Mouse (Mus musculus) liver, adult 2 months (tissue): Measurements from ENCODE around the gene Agap1. TPM values are rescaled to one million over a fixed set of nuclear protein-coding genes. Genes with fewer than 3 reads are reported as not detected.

Experiments used
- DNase-seq: peaks from one replicate; pipeline ENCODE4 v3.0.0-alpha.2; 2011; ENCODE audit warnings: low read depth, low spot score; ENCODE audit errors: extremely low read depth
- H3K27ac ChIP-seq: fragments of 200-500 bp; replicated peaks from 2 replicates; pipeline ENCODE4 v1.5.1; 2012; ENCODE audit warnings: low read depth, mild to moderate bottlenecking, control low read depth, inconsistent platforms, low read length; ENCODE audit not compliant: insufficient read depth
- H3K27me3 ChIP-seq: fragments of 200-500 bp; 2 replicates; pipeline ENCODE4 v1.6.1; 2012; ENCODE audit warnings: mild to moderate bottlenecking, moderate library complexity, low read length, inconsistent platforms; ENCODE audit not compliant: control insufficient read depth, insufficient read depth
- H3K36me3 ChIP-seq: fragments of 200-500 bp; 2 replicates; pipeline ENCODE4 v1.6.1; 2012; ENCODE audit warnings: low read length, inconsistent platforms; ENCODE audit not compliant: control insufficient read depth, insufficient read depth
- H3K4me1 ChIP-seq: fragments of 200-500 bp; 2 replicates; pipeline ENCODE4 v1.6.1; 2011; ENCODE audit warnings: low read length; ENCODE audit not compliant: control insufficient read depth, insufficient read depth
- H3K4me3 ChIP-seq: fragments of 200-500 bp; 2 replicates; pipeline ENCODE4 v1.5.1; 2011; ENCODE audit warnings: low read depth, mild to moderate bottlenecking, control low read depth, low read length, moderate library complexity; ENCODE audit not compliant: insufficient read depth
- H3K79me2 ChIP-seq: fragments of 200-500 bp; 2 replicates; pipeline ENCODE4 v1.6.1; 2012; ENCODE audit warnings: inconsistent platforms, mild to moderate bottlenecking, low read length, moderate library complexity; ENCODE audit not compliant: control insufficient read depth, insufficient read depth
- H3K9ac ChIP-seq: fragments of 200-500 bp; 2 replicates; pipeline ENCODE4 v1.6.1; 2012; ENCODE audit warnings: low read depth, mild to moderate bottlenecking, control low read depth, inconsistent platforms, low read length
- CTCF ChIP-seq: fragments of 200-500 bp; IDR thresholded peaks from 2 replicates; pipeline ENCODE4 v1.5.1; 2011; ENCODE audit warnings: low read depth, low read length, control low read depth
- POLR2A ChIP-seq: fragments of 200-500 bp; IDR thresholded peaks from 2 replicates; pipeline ENCODE4 v1.6.1; 2011; ENCODE audit warnings: low read length, control low read depth; ENCODE audit not compliant: insufficient read depth; ENCODE audit errors: extremely low read depth
- WGBS: fragments of 180-500 bp; shearing (Covaris S2); methylation state at CpG from one replicate; pipeline ENCODE4 v1.1.7; 2018; 5-methylcytosine and 5-hydroxymethylcytosine counted together
- polyA plus RNA-seq: library from polyadenylated mRNA; depleted of rRNA; stranded (reverse); fragments of >200 nt; gene quantifications from 2 replicates; pipeline ENCODE4 v1.2.3, GENCODE M21; 2012; rRNA removed
- total RNA-seq: library from RNA; depleted of rRNA; stranded (reverse); fragments of >200 nt; gene quantifications from 2 replicates; pipeline ENCODE4 v1.2.3, GENCODE M21; 2014; rRNA removed

The Agap1 gene
- total RNA-seq (3.4 and 4.8 TPM in 2 replicates), polyA plus RNA-seq (2.5 and 3.5 TPM in 2 replicates)

DNA sequence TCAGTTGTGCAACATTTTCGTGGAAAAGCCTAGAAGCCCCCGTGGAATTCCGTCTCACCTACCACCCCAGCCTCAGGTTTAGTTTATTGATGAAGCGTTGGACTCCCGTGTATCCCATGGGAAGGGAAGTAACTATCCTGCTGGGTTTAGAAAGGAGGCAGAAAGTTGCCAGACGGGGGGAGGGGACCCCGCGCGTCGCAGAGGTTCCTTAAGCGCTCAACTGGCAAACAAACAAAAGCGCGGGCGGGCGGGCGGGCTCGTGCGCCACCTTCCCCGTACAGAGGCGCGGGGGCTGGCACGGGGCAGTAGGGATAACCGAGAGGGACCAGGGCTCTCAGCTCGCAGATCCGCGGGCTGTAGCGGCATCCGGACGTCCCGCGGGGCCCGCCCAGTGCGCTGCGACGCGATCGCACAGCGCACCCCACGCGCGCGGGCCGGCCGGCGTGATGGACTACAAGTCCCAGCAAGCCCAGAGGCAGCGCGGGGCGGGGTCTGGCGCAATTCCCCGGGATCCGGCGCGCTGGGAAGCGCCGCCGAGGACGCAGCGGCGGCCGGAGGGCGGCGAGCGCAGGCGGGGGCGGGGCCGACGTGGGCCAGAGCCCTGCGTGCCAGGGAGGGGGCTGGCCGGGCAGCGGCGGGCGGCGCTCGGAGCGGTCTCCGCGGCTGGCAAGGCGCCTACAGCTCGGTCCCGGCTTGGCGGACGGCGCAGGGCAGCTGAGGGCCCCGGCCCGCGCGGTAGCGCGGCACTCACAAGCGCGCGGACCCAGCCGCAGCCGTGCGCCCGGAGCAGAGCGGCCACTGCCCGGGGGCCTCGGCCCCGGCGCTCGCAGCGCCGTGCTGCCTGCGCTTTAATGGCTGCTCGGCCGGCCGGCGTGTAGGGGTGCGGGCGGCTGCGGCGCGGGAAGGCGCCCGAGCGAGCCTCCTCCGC lies at the start of gene Agap1:
Gene Agap1 (plus strand): TSS at position 611 of the 928 bp plus-strand sequence.
- Histone ChIP-seq H3K4me3 (peak within 1 kb of the TSS; percentile 79), H3K36me3 (no peaks in the 10 kb centered on the region), H3K27ac (peak within 1 kb of the TSS; percentile 83), H3K79me2 (peaks cover 13% of the 10 kb centered on the region), H3K27me3 (no peaks in the 10 kb centered on the region), H3K9ac (peak within 1 kb of the TSS; percentile 94), H3K4me1 (peaks cover 15% of the 10 kb centered on the region)
- TF ChIP-seq CTCF (no peak), POLR2A (0 out of 2 replicates have a peak, but pooled peaks have one; percentile 34)
- WGBS: under 1% methylated on average over 118 of the region's 118 CpGs
- peak; percentile 64 for DNase-seq

DNA sequence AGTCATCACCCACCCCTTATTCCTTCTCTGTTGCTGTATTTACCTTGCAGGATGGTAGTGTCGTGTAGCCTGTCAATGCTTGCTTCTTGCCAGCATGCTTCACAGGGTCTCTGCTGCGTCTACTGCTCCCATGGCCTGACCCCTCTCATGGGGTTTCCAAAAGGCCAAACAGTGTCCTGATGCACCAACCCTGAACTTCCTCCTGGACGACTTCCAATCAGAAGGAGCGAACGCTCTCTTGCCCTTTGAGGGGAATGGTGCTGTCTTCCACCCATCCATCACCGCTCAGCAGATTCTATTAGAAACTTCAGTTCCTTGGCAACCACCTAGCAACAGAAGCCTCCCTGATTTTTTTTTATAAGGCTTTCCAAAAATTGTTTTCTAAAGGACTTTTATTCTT lies 48.6 kb upstream of the Agap1 start:
- Histone ChIP-seq H3K36me3 (no peaks in the 10 kb centered on the region), H3K4me3 (no peak overlapping the region), H3K79me2 (no peaks in the 10 kb centered on the region), H3K9ac (no peak overlapping the region), H3K27me3 (no peaks in the 10 kb centered on the region), H3K27ac (no peak overlapping the region), H3K4me1 (no peaks in the 10 kb centered on the region)
- 73% methylated on average over 6 of the region's 6 CpGs for WGBS
- TF ChIP-seq POLR2A (no peak), CTCF (no peak)
- DNase-seq: no peak

DNA sequence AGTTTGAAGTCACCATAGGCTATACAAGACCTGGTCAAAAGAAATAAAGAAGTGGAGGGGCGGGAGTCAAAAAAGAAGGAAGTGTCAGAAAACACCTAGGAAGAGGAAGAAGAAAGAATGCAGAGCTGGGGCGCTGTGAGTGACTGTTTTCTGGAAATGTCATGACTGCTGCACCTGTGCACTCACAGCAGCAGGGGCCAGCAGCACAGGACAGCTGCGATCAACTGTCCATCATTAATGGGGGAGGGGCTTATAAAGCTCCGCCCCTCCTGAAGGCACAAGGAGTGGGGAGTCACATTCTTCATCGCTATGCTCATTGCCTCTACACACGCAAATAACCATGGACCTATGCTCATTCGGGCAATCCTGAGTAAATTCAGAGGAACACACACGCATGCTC lies 46.6 kb upstream of the Agap1 start:
- WGBS: 89% methylated on average over 8 of the region's 8 CpGs
- Histone ChIP-seq H3K4me3 (no peak overlapping the region), H3K79me2 (no peaks in the 10 kb centered on the region), H3K27ac (no peak overlapping the region), H3K4me1 (no peaks in the 10 kb centered on the region), H3K9ac (no peak overlapping the region), H3K36me3 (no peaks in the 10 kb centered on the region), H3K27me3 (no peaks in the 10 kb centered on the region)
- TF ChIP-seq CTCF (no peak), POLR2A (no peak)
- no peak for DNase-seq

DNA sequence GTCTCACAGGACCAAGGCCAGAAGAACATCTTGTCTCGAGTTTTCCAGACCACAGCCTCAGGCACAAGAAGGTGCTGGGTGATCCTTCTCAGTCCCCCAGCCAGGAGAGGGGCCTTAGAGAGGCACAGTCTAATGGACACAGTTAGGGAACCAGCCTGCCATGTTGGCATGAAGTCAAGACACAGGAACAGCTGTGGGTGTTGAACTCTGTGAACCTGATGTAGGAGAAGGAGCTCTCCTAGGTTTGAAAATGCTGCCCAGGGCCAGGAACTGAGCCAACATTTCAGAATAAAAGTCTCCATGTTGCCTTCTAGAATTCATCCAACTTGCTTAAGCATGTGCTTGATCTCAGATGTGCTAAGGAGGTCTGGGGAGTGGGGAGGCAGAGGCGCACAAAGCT lies 41.5 kb upstream of the Agap1 start:
- Histone ChIP-seq H3K27ac (no peak overlapping the region), H3K4me1 (no peaks in the 10 kb centered on the region), H3K36me3 (no peaks in the 10 kb centered on the region), H3K79me2 (no peaks in the 10 kb centered on the region), H3K4me3 (no peak overlapping the region), H3K9ac (no peak overlapping the region), H3K27me3 (no peaks in the 10 kb centered on the region)
- DNase-seq: no peak
- TF ChIP-seq CTCF: no peak
- TF ChIP-seq POLR2A: no peak
- WGBS: 83% methylated on average over 2 of the region's 2 CpGs

DNA sequence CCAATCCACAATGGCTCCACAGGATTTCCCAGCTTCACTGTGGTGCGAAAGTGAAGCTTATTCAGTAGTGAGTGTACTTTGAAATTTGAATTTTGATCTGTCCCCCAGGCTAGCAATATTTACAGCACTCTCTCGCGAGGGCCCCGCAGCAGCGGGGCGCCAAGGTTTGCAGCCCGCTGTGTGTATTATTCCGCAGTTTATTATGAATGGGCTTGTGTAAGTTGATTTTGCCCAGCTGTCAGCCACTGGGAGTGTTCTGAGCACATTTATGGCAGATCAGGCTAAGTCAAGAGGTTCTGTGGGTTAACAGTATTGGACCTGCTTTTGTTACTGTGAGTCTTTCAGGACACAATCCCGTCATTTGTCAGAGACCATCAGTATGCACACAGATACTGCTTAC lies 40.0 kb upstream of the Agap1 start:
- H3K4me3 ChIP-seq: no peak overlapping the region
- no peaks in the 10 kb centered on the region for H3K4me1 ChIP-seq
- H3K27ac ChIP-seq: no peak overlapping the region
- H3K36me3 ChIP-seq: no peaks in the 10 kb centered on the region
- H3K79me2 ChIP-seq: no peaks in the 10 kb centered on the region
- DNase-seq: no peak
- H3K27me3 ChIP-seq: no peaks in the 10 kb centered on the region
- 83% methylated on average over 9 of the region's 9 CpGs for WGBS
- H3K9ac ChIP-seq: no peak overlapping the region
- TF ChIP-seq CTCF (no peak), POLR2A (no peak)

DNA sequence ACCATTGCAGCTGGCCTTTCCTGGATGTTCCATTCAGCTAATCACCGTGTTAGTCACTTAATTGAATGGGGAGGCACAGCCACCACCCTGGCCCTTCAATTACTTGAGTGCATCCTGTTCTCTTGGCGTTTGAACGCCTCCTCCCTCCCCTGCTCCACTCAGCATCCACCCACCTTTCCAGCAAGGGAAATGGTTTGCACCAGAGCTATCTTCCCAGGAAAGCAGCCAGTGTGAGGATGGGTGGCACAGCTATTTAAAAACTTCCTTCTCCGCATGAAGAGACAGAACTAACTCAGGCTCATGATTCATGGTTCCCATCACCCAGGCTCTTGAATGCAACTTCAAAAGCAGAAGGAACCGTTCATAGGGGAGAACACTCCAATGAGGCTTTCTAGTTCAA lies 37.7 kb upstream of the Agap1 start:
- Histone ChIP-seq H3K9ac (no peak overlapping the region), H3K4me3 (no peak overlapping the region), H3K4me1 (no peaks in the 10 kb centered on the region), H3K27me3 (no peaks in the 10 kb centered on the region), H3K36me3 (no peaks in the 10 kb centered on the region), H3K79me2 (no peaks in the 10 kb centered on the region), H3K27ac (no peak overlapping the region)
- TF ChIP-seq POLR2A (no peak), CTCF (no peak)
- DNase-seq: no peak
- 49% methylated on average over 5 of the region's 5 CpGs for WGBS
